Mouse (Mus musculus) forebrain, postnatal 0 days (tissue): Measurements from ENCODE around the gene Naxd. TPM values are rescaled to one million over a fixed set of nuclear protein-coding genes. Genes with fewer than 3 reads are reported as not detected.

Experiments
- ATAC-seq: fragments of 200-750 bp; cut with Nextera tagmentation; 2 replicates; pipeline ENCODE4 v1.8.0; 2017; ENCODE audit warnings: mild to moderate bottlenecking, moderate library complexity
- DNase-seq: peaks from one replicate; pipeline ENCODE4 v3.0.0-alpha.2; 2015
- H3K27ac ChIP-seq: fragments of 300-500 bp; sonication (generic); 2 replicates; pipeline ENCODE4 v1.5.1; 2014; ENCODE audit warnings: low read depth, mild to moderate bottlenecking, antibody characterized with exemption, low read length, moderate library complexity, mixed read lengths
- H3K27me3 ChIP-seq: fragments of 300-500 bp; sonication (generic); 2 replicates; pipeline ENCODE4 v1.6.1; 2014; ENCODE audit warnings: mild to moderate bottlenecking, low read length, mixed read lengths; ENCODE audit not compliant: insufficient read depth
- H3K36me3 ChIP-seq: fragments of 300-500 bp; sonication (generic); 2 replicates; pipeline ENCODE4 v1.6.1; 2014; ENCODE audit warnings: mild to moderate bottlenecking, moderate library complexity; ENCODE audit not compliant: insufficient read depth
- H3K4me1 ChIP-seq: fragments of 300-500 bp; sonication (generic); 2 replicates; pipeline ENCODE4 v1.6.1; 2014; ENCODE audit warnings: antibody characterized with exemption; ENCODE audit not compliant: insufficient read depth
- H3K4me2 ChIP-seq: fragments of 300-500 bp; sonication (generic); 2 replicates; pipeline ENCODE4 v1.6.1; 2014; ENCODE audit warnings: low read depth, mild to moderate bottlenecking, moderate library complexity
- H3K4me3 ChIP-seq: fragments of 300-500 bp; sonication (generic); 2 replicates; pipeline ENCODE4 v1.5.1; 2014; ENCODE audit warnings: low read depth, low read length, mixed read lengths
- H3K9ac ChIP-seq: fragments of 300-500 bp; sonication (generic); 2 replicates; pipeline ENCODE4 v1.6.1; 2014; ENCODE audit warnings: mild to moderate bottlenecking
- H3K9me3 ChIP-seq: fragments of 300-500 bp; sonication (generic); 2 replicates; pipeline ENCODE4 v1.6.1; 2016; ENCODE audit warnings: low read length
- CTCF ChIP-seq: sonication (generic); IDR thresholded peaks from 2 replicates; pipeline ENCODE4 v1.5.1; 2016; ENCODE audit warnings: antibody characterized with exemption, control low read depth, low read depth
- WGBS: fragments of 180-500 bp; shearing (Covaris S2); extraction: QIAGEN DNeasy Blood & Tissue Kit; methylation state at CpG from one replicate; pipeline ENCODE4 v1.1.7; 2014; 5-methylcytosine and 5-hydroxymethylcytosine counted together
- polyA plus RNA-seq: library from polyadenylated mRNA; unstranded; fragments of >200 nt; fragmentation: Nextera tagmentation; extraction: Ambion mirVana; gene quantifications from 2 replicates; pipeline ENCODE4 v1.2.1, GENCODE M21; 2015
- total RNA-seq: library from RNA; depleted of rRNA; stranded (reverse); fragments of >200 nt; gene quantifications from 2 replicates; pipeline ENCODE4 v1.2.3, GENCODE M21; 2014

The Naxd gene
- total and polyA plus RNA-seq, 2 experiments from 2014 or later: 89.1 to 130 TPM

DNA sequence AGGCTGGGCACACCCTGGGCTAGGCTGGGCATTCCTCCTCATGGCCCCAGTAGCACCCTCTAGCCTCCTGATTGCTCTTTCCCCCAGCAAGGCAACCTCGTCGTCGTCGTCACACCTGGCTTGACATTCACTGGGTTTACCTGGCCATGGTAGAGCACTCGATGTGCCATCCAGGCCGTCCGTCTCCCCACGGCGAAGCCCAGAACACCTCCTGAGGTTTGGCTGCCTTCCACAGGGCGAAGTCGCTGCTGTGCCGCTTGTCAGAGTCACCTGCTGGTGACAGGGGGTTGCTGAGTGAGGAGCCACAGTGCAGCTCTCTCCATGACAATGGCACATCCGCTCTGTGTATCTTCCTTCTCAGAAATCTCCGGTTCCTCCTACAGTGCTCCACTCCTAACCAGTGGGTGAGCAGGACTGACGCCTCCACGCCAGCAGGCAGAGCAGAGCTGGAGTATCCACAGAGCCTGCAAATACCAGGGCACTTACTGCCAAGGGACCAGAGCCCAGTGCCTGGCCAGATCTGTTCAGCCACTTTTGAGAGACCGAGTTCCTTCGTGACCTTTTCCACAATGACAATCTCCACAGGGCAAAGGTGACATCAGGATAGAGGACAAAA is 33.0 kb downstream of the Naxd start:
- Histone ChIP-seq H3K4me3 (no peak overlapping the region), H3K27me3 (no peaks in the 10 kb centered on the region), H3K27ac (no peak overlapping the region), H3K9me3 (no peaks in the 10 kb centered on the region), H3K36me3 (peaks cover 42% of the 10 kb centered on the region), H3K9ac (no peak overlapping the region), H3K4me2 (no peak overlapping the region), H3K4me1 (no peaks in the 10 kb centered on the region)
- TF ChIP-seq CTCF: no peak
- ATAC-seq (no peak), DNase-seq (no peak)
- 88% methylated on average over 18 of the region's 18 CpGs for WGBS

DNA sequence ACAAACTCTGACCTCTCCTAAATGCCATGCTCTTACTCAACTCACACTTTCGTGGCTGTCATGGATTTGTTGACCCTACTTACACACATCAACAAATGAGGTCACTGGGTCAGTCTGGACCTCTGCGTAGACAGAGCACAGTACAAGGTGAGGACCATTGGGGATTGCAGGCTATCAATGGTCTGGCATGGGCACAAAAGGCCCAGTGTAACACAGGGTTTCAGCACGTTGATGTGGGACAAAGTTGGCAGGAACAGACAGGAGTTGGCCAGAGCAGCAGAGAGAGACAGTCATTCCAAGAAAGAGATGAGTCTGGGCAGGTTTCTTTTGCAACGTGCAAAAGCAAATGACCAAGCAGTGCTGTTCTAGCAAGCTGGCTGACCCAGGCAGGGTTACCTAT is 33.5 kb downstream of the Naxd start:
- no peaks in the 10 kb centered on the region for H3K4me1 ChIP-seq
- 75% methylated on average over 4 of the region's 4 CpGs for WGBS
- H3K27me3 ChIP-seq: no peaks in the 10 kb centered on the region
- no peak for TF ChIP-seq CTCF
- H3K4me2 ChIP-seq: no peak overlapping the region
- H3K9ac ChIP-seq: no peak overlapping the region
- ATAC-seq: no peak
- H3K36me3 ChIP-seq: peaks cover 40% of the 10 kb centered on the region
- DNase-seq: no peak
- no peak overlapping the region for H3K4me3 ChIP-seq
- no peak overlapping the region for H3K27ac ChIP-seq
- H3K9me3 ChIP-seq: no peaks in the 10 kb centered on the region

DNA sequence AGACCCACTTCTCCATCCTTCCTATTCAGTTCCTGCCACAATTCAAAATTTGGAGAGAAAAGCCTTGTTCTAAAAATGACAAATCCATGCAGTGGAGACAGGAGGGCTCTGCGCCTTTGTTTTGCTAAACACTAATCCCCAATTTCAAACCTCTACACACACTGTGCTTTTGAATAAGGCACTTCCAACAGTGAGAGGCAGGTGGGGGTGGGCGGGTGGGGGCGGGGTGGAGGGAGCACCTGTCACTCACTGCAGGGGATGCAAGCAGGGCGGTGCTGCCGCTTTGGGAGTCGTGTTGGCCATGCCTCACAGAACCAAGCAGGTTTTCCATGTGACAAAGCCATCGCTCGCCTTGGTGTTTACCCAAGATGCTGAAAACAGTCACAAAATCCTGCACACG is 37.2 kb downstream of the Naxd start:
- no peak for TF ChIP-seq CTCF
- Histone ChIP-seq H3K27ac (no peak overlapping the region), H3K4me3 (no peak overlapping the region), H3K36me3 (peaks cover 28% of the 10 kb centered on the region), H3K4me2 (no peak overlapping the region), H3K27me3 (no peaks in the 10 kb centered on the region), H3K9me3 (no peaks in the 10 kb centered on the region), H3K4me1 (no peaks in the 10 kb centered on the region), H3K9ac (no peak overlapping the region)
- WGBS: 19% methylated on average over 9 of the region's 9 CpGs
- ATAC-seq (peak; percentile 74), DNase-seq (no peak)

DNA sequence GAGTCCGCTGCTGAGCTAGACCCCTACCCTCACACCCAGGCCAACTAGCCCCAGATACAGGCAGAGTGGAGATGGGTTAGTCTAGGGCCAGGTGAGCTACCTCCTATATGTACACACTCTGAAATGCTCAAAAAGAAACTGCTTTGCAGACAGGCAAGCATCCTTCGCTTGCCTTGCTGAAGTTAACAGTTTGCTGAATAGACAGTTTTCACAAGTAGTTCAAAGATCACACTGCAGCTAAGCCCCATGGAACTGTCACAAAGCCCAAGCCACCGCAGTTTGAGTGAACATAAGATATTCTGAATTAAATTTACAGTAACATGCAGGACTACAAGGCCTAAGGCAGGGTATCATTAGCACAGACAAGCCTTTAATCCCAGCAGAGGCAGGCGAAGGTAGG is 41.7 kb downstream of the Naxd start:
- H3K4me3 ChIP-seq: no peak overlapping the region
- no peaks in the 10 kb centered on the region for H3K4me1 ChIP-seq
- ATAC-seq (no peak), DNase-seq (no peak)
- no peaks in the 10 kb centered on the region for H3K9me3 ChIP-seq
- no peak overlapping the region for H3K4me2 ChIP-seq
- no peak overlapping the region for H3K27ac ChIP-seq
- no peak overlapping the region for H3K9ac ChIP-seq
- 96% methylated on average over 4 of the region's 4 CpGs for WGBS
- TF ChIP-seq CTCF: no peak
- peaks cover 38% of the 10 kb centered on the region for H3K36me3 ChIP-seq
- H3K27me3 ChIP-seq: no peaks in the 10 kb centered on the region

DNA sequence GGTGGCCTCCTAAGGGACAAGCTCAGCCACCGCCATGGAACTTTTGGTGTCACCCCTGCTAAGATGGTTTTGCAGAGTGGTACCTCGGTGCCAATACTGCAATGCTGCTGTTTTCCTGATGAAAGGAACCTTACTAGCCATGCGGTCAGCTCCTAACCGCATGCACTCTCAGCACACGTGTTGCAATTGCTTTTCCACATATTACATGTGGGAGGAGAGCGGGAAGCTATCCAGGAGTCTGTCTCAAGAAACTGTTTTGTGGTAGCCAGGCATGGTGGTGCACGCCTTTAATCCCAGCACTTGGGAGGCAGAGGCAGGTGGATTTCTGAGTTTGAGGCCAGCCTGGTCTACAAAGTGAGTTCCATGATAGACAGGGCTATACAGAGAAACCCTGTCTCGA is 42.9 kb downstream of the Naxd start:
- Histone ChIP-seq H3K4me3 (no peak overlapping the region), H3K27me3 (no peaks in the 10 kb centered on the region), H3K36me3 (peaks cover 38% of the 10 kb centered on the region), H3K9ac (no peak overlapping the region), H3K4me2 (no peak overlapping the region), H3K27ac (no peak overlapping the region), H3K4me1 (no peaks in the 10 kb centered on the region), H3K9me3 (no peaks in the 10 kb centered on the region)
- no peak for TF ChIP-seq CTCF
- ATAC-seq (no peak), DNase-seq (no peak)
- 96% methylated on average over 8 of the region's 8 CpGs for WGBS

DNA sequence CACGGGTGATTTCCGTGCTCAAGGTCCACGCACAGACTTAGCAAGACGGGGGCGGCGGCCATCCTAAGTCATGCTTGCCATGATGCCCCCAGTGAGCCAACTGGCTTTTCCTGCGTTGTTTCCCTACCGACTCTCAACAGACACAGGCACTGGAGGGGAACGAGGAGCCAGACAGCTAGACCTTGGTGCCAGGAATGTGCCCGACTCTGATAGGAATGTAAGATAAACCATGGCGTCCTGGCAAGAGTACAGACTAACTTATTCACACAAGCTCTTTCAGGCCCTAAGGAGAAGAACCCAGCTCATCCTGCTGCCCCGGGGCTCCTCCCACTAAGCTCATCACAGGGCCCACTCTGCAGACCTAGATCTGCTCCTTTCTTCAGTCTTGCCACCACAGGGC is 44.7 kb downstream of the Naxd start:
- WGBS: 92% methylated on average over 12 of the region's 12 CpGs
- H3K4me2 ChIP-seq: no peak overlapping the region
- TF ChIP-seq CTCF: no peak

DNA sequence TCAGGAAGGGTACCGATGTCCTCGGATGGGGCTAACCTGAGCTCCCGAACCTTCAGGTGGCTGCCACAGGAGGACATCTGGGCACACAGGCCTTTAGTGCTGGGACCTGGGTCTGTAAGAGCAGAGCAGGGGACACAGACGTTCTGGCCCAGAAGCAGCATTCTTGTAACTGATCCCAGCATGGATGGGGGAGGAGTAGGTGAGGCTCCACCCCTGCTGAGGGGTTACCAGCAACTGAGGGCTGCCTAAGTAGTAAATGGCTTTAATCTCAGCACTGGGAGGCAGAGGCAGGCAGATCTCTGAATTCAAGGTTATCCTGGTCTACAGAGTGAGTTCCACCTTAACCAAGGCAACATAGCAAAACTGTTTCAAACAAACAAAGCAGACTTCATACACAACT is 45.6 kb downstream of the Naxd start:
- Histone ChIP-seq H3K27ac (no peak overlapping the region), H3K27me3 (no peaks in the 10 kb centered on the region), H3K9me3 (no peaks in the 10 kb centered on the region), H3K4me3 (no peak overlapping the region), H3K4me1 (no peaks in the 10 kb centered on the region), H3K4me2 (no peak overlapping the region), H3K9ac (no peak overlapping the region), H3K36me3 (peaks cover 31% of the 10 kb centered on the region)
- DNase-seq (no peak), ATAC-seq (no peak)
- TF ChIP-seq CTCF: no peak
- WGBS: 88% methylated on average over 4 of the region's 4 CpGs

More for the DNA sequence above, 44.7 kb downstream of the Naxd start:
- Histone ChIP-seq H3K9ac (no peak overlapping the region), H3K27ac (no peak overlapping the region), H3K4me3 (no peak overlapping the region), H3K9me3 (no peaks in the 10 kb centered on the region), H3K27me3 (no peaks in the 10 kb centered on the region), H3K36me3 (peaks cover 35% of the 10 kb centered on the region), H3K4me1 (no peaks in the 10 kb centered on the region)
- no peak for ATAC-seq
- no peak for DNase-seq
